Mouse (Mus musculus) telencephalon, adult 2 months (tissue): ENCODE results near the gene Olfr770.
"Not testable (repeated sequence)": the region's sequence is repeated elsewhere in the genome, so short reads cannot be mapped to it uniquely, and the experiment has no call there.

Experiments used
- DNase-seq: peaks from one replicate; pipeline ENCODE4 v3.0.0-alpha.2; 2011; ENCODE audit warnings: low read depth, low spot score

Olfr770 gene

GRCm38 (mm10) chr10:129138898-129139297, at the start of gene Olfr770:
Olfr770 (minus strand) TSS chr10:129138998.
- DNase-seq = no peak

GRCm38 (mm10) chr10:129187319-129187718, 48.5 kb upstream of the Olfr770 start, which contains the start of gene Olfr773:
Olfr773 (minus strand) TSS chr10:129187419.
- DNase-seq = not testable (repeated sequence)

- DNase-seq = not testable (repeated sequence)
These were observed 39.0 kb upstream of the Olfr770 start, which contains the start of gene Olfr772 for GRCm38 (mm10) chr10:129177821-129178220. Olfr772 (minus strand) TSS chr10:129177921.

GRCm38 (mm10) chr10:129164651-129165050, 25.9 kb upstream of the Olfr770 start, which contains the start of gene Olfr771:
Olfr771 (minus strand) TSS chr10:129164751.
- DNase-seq = no peak

GRCm38 (mm10) chr10:129117761-129118160, 21.0 kb downstream of the Olfr770 start, which contains the start of gene Olfr769:
Olfr769 (minus strand) TSS chr10:129117861.
- no peak for DNase-seq

GRCm38 (mm10) chr10:129115146-129115545, 23.7 kb downstream of the Olfr770 start:
- no peak for DNase-seq

- no peak for DNase-seq
These were observed 37.6 kb downstream of the Olfr770 start for GRCm38 (mm10) chr10:129101231-129101630.

- DNase-seq = no peak
These were observed 39.5 kb downstream of the Olfr770 start, which contains the start of gene Olfr768 for GRCm38 (mm10) chr10:129099275-129099674. Olfr768 (minus strand) TSS chr10:129099375.

- not testable (repeated sequence) for DNase-seq
These were observed 56.0 kb downstream of the Olfr770 start, which contains the start of gene Olfr767 for GRCm38 (mm10) chr10:129082810-129083209. Olfr767 (minus strand) TSS chr10:129082910.
